Mouse (Mus musculus): Measurements from ENCODE around the gene Notch2.

GRCm38 (mm10) chr3:97976706-97977105 is 36.6 kb upstream of the Notch2 start:
- no peak for TF ChIP-seq CTCF (IDR thresholded peaks at IDR 0.05; ENCODE audit: borderline replicate concordance, insufficient read depth, low read length)
- TF ChIP-seq POLR2A (IDR thresholded peaks at IDR 0.05; ENCODE audit: low read depth, low read length): no peak
